Comparison of ENCODE assay signal across 22 mouse cellular contexts in genomic region chr15:94660913-94661312, GRCm38 (mm10). TPM values are rescaled to one million over a fixed set of nuclear protein-coding genes. Genes with fewer than 3 reads are reported as not detected.
DNase-seq lines count a peak whose midpoint lies in the region; ATAC-seq and TF ChIP-seq lines count a peak whose summit lies in the region.
"Had no signal": no experiment of that assay in that cellular context is flagged by ENCODE, and none has a peak within 500 bp of the region (broad histone marks: within the 10 kb centered on the region; RNA-seq: fewer than 3 reads in every experiment).

No protein-coding gene starts in this region.

- DNase-seq in lung, embryonic 14.5 days: no peak
- no peak for DNase-seq in lung, adult 2 months
- no peak for DNase-seq in MEL (ENCODE audit: low read depth, low spot score)
- DNase-seq in heart, adult 8-10 months (ENCODE audit: low spot score): no peak
- DNase-seq: cerebellum, adult 11-12 months; cerebellum, adult 9-11 months; gastrocnemius, postnatal 14 days; heart, postnatal 36 days; liver, embryonic 13.5 days had no signal

- no peak overlapping the region for H3K9ac ChIP-seq in lung, embryonic 14.5 days
- no peak overlapping the region for H3K9ac ChIP-seq in MEL (ENCODE audit: control insufficient read depth, low read depth, low read length, poor library complexity, severe bottlenecking)
- no peak overlapping the region for H3K9ac ChIP-seq in intestine, embryonic 16.5 days (ENCODE audit: low read depth, low read length)
- H3K9ac ChIP-seq in stomach, embryonic 15.5 days: no peak overlapping the region
- H3K9ac ChIP-seq: embryonic facial prominence, embryonic 15.5 days; forebrain, embryonic 13.5 days; hindbrain, embryonic 12.5 days; limb, embryonic 15.5 days; liver, embryonic 13.5 days; midbrain, embryonic 12.5 days had no signal

- TF ChIP-seq EP300 in MEL (IDR thresholded peaks at IDR 0.05; ENCODE audit: low read depth in 1 of 2, low read length in 2 of 2): no peak

- no peak for TF ChIP-seq CTCF in lung, embryonic 14.5 days (IDR thresholded peaks at IDR 0.05; ENCODE audit: low read depth)
- TF ChIP-seq CTCF in lung, adult 2 months (IDR thresholded peaks at IDR 0.05; ENCODE audit: insufficient read depth, low read length): no peak
- no peak for TF ChIP-seq CTCF in MEL (IDR thresholded peaks at IDR 0.05 in 2 of 3, conservative IDR thresholded peaks at IDR 0.05 in 1 of 3; ENCODE audit: control insufficient read depth in 1 of 3, insufficient read depth in 1 of 3, low read depth in 2 of 3, low read length in 3 of 3, poor library complexity in 1 of 3, severe bottlenecking in 1 of 3)

- no peaks in the 10 kb centered on the region for H3K79me2 ChIP-seq in MEL (ENCODE audit: control insufficient read depth, insufficient read depth, low read length, poor library complexity)

- ATAC-seq in lung, embryonic 14.5 days (ENCODE audit: insufficient read depth): peak; percentile 76
- peak; percentile 54; the same call in 1 of the 2 replicates for ATAC-seq in intestine, embryonic 16.5 days
- ATAC-seq in stomach, embryonic 15.5 days (ENCODE audit: insufficient read depth, low FRiP score, low read depth): peak; percentile 80
- no peak for ATAC-seq in cerebellum, adult (ENCODE audit: insufficient number of reproducible peaks, low FRiP score, low TSS enrichment)
- ATAC-seq: hindbrain, postnatal 0 days had no signal

- WGBS in lung, embryonic 14.5 days: 14% methylated on average over 7 of the region's 7 CpGs
- 18% methylated on average over 7 of the region's 7 CpGs for WGBS in lung, adult 2 months
- WGBS in intestine, embryonic 16.5 days: 20% methylated on average over 7 of the region's 7 CpGs
- 18% methylated on average over 7 of the region's 7 CpGs for WGBS in stomach, embryonic 15.5 days

- H3K27ac ChIP-seq in lung, embryonic 14.5 days (ENCODE audit: low read depth): no peak overlapping the region
- H3K27ac ChIP-seq in MEL (ENCODE audit: control insufficient read depth, low read depth, low read length): no peak overlapping the region
- H3K27ac ChIP-seq in intestine, embryonic 16.5 days (ENCODE audit: low read length): no peak overlapping the region
- H3K27ac ChIP-seq in stomach, embryonic 15.5 days: no peak overlapping the region
- H3K27ac ChIP-seq: embryonic facial prominence, embryonic 15.5 days; forebrain, embryonic 13.5 days; hindbrain, embryonic 12.5 days; hindbrain, postnatal 0 days; kidney, postnatal 0 days; limb, embryonic 15.5 days; liver, embryonic 13.5 days; midbrain, embryonic 12.5 days had no signal

- no peak for TF ChIP-seq RAD21 in MEL (IDR thresholded peaks at IDR 0.05; ENCODE audit: low read depth, low read length)

- no peak overlapping the region for H3K4me3 ChIP-seq in lung, embryonic 14.5 days (ENCODE audit: low read depth, low read length)
- H3K4me3 ChIP-seq in lung, adult 2 months (replicated peaks; ENCODE audit: extremely low read depth, low read depth, low read length): no peak overlapping the region
- H3K4me3 ChIP-seq in MEL (ENCODE audit: control insufficient read depth in 1 of 2, insufficient read depth in 1 of 2, low read depth in 2 of 2, low read length in 2 of 2): no peak overlapping the region
- H3K4me3 ChIP-seq in intestine, embryonic 16.5 days (ENCODE audit: low read length): no peak overlapping the region
- H3K4me3 ChIP-seq in stomach, embryonic 15.5 days (replicated peaks): no peak overlapping the region
- H3K4me3 ChIP-seq: embryonic facial prominence, embryonic 15.5 days; forebrain, embryonic 13.5 days; hindbrain, embryonic 12.5 days; limb, embryonic 15.5 days; liver, embryonic 13.5 days; midbrain, embryonic 12.5 days had no signal

- no peaks in the 10 kb centered on the region for H3K36me3 ChIP-seq in lung, embryonic 14.5 days (ENCODE audit: insufficient read depth)
- H3K36me3 ChIP-seq in MEL (ENCODE audit: control insufficient read depth in 1 of 2, insufficient read depth in 2 of 2, low read length in 2 of 2): no peaks in the 10 kb centered on the region; a peak in 1 of 4 replicates
- no peaks in the 10 kb centered on the region for H3K36me3 ChIP-seq in intestine, embryonic 16.5 days (ENCODE audit: control insufficient read depth, insufficient read depth, low read length)
- no peaks in the 10 kb centered on the region for H3K36me3 ChIP-seq in stomach, embryonic 15.5 days
- H3K36me3 ChIP-seq: embryonic facial prominence, embryonic 15.5 days; hindbrain, embryonic 12.5 days; limb, embryonic 15.5 days; liver, embryonic 13.5 days; midbrain, embryonic 12.5 days had no signal

- H3K9me3 ChIP-seq in lung, embryonic 14.5 days (ENCODE audit: low read depth, low read length): no peaks in the 10 kb centered on the region
- H3K9me3 ChIP-seq in MEL (replicated peaks; ENCODE audit: insufficient read depth, low read length): no peaks in the 10 kb centered on the region
- H3K9me3 ChIP-seq in intestine, embryonic 16.5 days (ENCODE audit: control insufficient read depth, low read length): no peaks in the 10 kb centered on the region
- no peaks in the 10 kb centered on the region for H3K9me3 ChIP-seq in stomach, embryonic 15.5 days
- H3K9me3 ChIP-seq: embryonic facial prominence, embryonic 15.5 days; forebrain, embryonic 13.5 days; hindbrain, embryonic 12.5 days; limb, embryonic 15.5 days; liver, embryonic 13.5 days; midbrain, embryonic 12.5 days had no signal

- peak overlapping the region; percentile 12; the same call in 1 of the 2 replicates for H3K4me2 ChIP-seq in lung, embryonic 14.5 days
- no peak overlapping the region for H3K4me2 ChIP-seq in intestine, embryonic 16.5 days (ENCODE audit: low read depth, low read length)
- 0 out of 2 replicates have a peak overlapping the region, but pooled peaks have one; percentile 16 for H3K4me2 ChIP-seq in stomach, embryonic 15.5 days
- H3K4me2 ChIP-seq: embryonic facial prominence, embryonic 15.5 days; forebrain, embryonic 13.5 days; hindbrain, embryonic 12.5 days; limb, embryonic 15.5 days; liver, embryonic 13.5 days; midbrain, embryonic 12.5 days had no signal

- H3K27me3 ChIP-seq in lung, embryonic 14.5 days (ENCODE audit: insufficient read depth, low read length): no peaks in the 10 kb centered on the region
- peaks cover 0 to 4% of the 10 kb centered on the region in 2 experiments; a peak in 3 of 4 replicates for H3K27me3 ChIP-seq in MEL (ENCODE audit: control insufficient read depth in 1 of 2, insufficient read depth in 2 of 2, low read length in 2 of 2)
- no peaks in the 10 kb centered on the region for H3K27me3 ChIP-seq in intestine, embryonic 16.5 days (replicated peaks; ENCODE audit: control insufficient read depth, insufficient read depth, low read length)
- H3K27me3 ChIP-seq in stomach, embryonic 15.5 days (replicated peaks): no peaks in the 10 kb centered on the region
- H3K27me3 ChIP-seq: embryonic facial prominence, embryonic 15.5 days; hindbrain, embryonic 12.5 days; limb, embryonic 15.5 days; liver, embryonic 13.5 days; midbrain, embryonic 12.5 days had no signal

- no peak for TF ChIP-seq POLR2A in lung, adult 2 months (IDR thresholded peaks at IDR 0.05; ENCODE audit: borderline replicate concordance, extremely low read depth, low read depth, low read length)
- no peak for TF ChIP-seq POLR2A in MEL (IDR thresholded peaks at IDR 0.05; ENCODE audit: control insufficient read depth in 1 of 2, insufficient read depth in 1 of 2, low read depth in 1 of 2, low read length in 2 of 2, poor library complexity in 1 of 2)

- no peaks in the 10 kb centered on the region for H3K4me1 ChIP-seq in lung, embryonic 14.5 days (ENCODE audit: insufficient read depth)
- no peaks in the 10 kb centered on the region; the same call in 1 of the 2 replicates for H3K4me1 ChIP-seq in lung, adult 2 months (ENCODE audit: control insufficient read depth, insufficient read depth, low read length)
- no peaks in the 10 kb centered on the region; a peak in 1 of 4 replicates for H3K4me1 ChIP-seq in MEL (ENCODE audit: control insufficient read depth in 1 of 2, insufficient read depth in 2 of 2, low read length in 2 of 2)
- H3K4me1 ChIP-seq in intestine, embryonic 16.5 days (ENCODE audit: control insufficient read depth, insufficient read depth, low read length): 0 out of 2 replicates have a peak, but pooled peaks cover 3% of the 10 kb centered on the region
- peaks cover 13% of the 10 kb centered on the region; the same call in 1 of the 2 replicates for H3K4me1 ChIP-seq in stomach, embryonic 15.5 days
- H3K4me1 ChIP-seq: liver, embryonic 13.5 days had no signal

TF ChIP-seq in MEL, 35 proteins besides CTCF, POLR2A, EP300 and RAD21:
- TF ChIP-seq MEF2A (IDR thresholded peaks at IDR 0.05; ENCODE audit: extremely low read depth, insufficient replicate concordance, low read depth, low read length, poor library complexity, severe bottlenecking) (0 out of 2 replicates have a peak, but pooled peaks have one; percentile 7), ZNF384 (IDR thresholded peaks at IDR 0.05; ENCODE audit: low read depth, low read length) (no peak), POLR2AphosphoS2 (IDR thresholded peaks at IDR 0.05; ENCODE audit: low read length) (no peak), ETS1 (IDR thresholded peaks at IDR 0.05; ENCODE audit: low read depth, low read length) (no peak), SMC3 (IDR thresholded peaks at IDR 0.05; ENCODE audit: low read depth, low read length) (no peak)

RNA-seq across cellular contexts. Expression of gene Tmem117, which starts 31.9 kb away (rescaled TPM):
- polyA plus RNA-seq in lung, embryonic 14.5 days (2014; fragmentation: Nextera tagmentation; extraction: Ambion mirVana): 2.8 and 3.0 TPM in 2 replicates
- 0.52 and 1.3 TPM in 2 replicates for polyA plus RNA-seq in lung, adult 2 months (2012; rRNA removed)
- not detected in 2 replicates for total RNA-seq in MEL (2012; rRNA removed)
- polyA plus RNA-seq in MEL (2012; ENCODE audit: insufficient read depth in 1 of 2, insufficient read length in 2 of 2, low read depth in 1 of 2, low replicate concordance in 2 of 2, missing spikeins in 1 of 2): not detected
- 2.5 and 2.8 TPM in 2 replicates for polyA plus RNA-seq in intestine, embryonic 16.5 days (2015; fragmentation: Nextera tagmentation; extraction: Ambion mirVana)
- polyA plus RNA-seq in stomach, embryonic 15.5 days (2015; fragmentation: Nextera tagmentation; extraction: Ambion mirVana): 2.8 and 3.7 TPM in 2 replicates
- 10 to 100 TPM; 10.2 to 13.9 (median 12.8) TPM for total RNA-seq in heart, adult 8-10 months (2022)
- total RNA-seq: common myeloid progenitor, adult 5-6 weeks; granulocyte monocyte progenitor cell, adult 5-6 weeks; megakaryocyte progenitor cell, adult 5-6 weeks had no signal
